Mouse (Mus musculus) olfactory bulb, adult 2 months (tissue): Measurements from ENCODE around the gene Exoc6.

Experiments used
- CTCF ChIP-seq: fragments of 200-500 bp; IDR thresholded peaks from 2 replicates; pipeline ENCODE4 v1.5.1; 2012; ENCODE audit warnings: low read depth, mild to moderate bottlenecking, low read length, moderate library complexity; ENCODE audit not compliant: insufficient read depth
- POLR2A ChIP-seq: fragments of 200-500 bp; IDR thresholded peaks from 2 replicates; pipeline ENCODE4 v1.6.1; 2012; ENCODE audit warnings: mild to moderate bottlenecking, low read depth, low read length, moderate library complexity; ENCODE audit not compliant: insufficient read depth

DNA sequence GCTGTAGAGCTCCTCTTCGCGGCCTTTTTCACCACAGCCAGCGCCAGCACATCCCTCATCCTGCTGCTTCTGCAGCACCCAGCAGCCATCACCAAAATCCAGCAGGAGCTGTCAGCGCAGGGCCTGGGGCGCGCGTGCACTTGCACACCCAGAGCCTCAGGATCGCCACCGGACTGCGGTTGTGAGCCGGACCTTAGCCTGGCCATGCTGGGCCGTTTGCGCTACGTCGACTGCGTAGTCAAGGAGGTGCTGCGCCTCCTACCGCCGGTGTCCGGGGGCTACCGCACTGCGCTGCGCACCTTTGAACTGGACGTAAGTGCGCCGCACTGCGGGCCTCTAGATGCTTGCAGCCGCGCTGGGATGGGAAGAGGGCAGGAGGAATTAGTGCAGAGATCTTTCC lies 140.5 kb downstream of the Exoc6 start:
- TF ChIP-seq CTCF (no peak), POLR2A (no peak)
